Mouse (Mus musculus) forebrain, embryonic 12.5 days (tissue): ENCODE measurements around the gene Nuak1. TPM values are rescaled to one million over a fixed set of nuclear protein-coding genes. Genes with fewer than 3 reads are reported as not detected.

Experiments
- ATAC-seq: fragments of 200-750 bp; cut with Nextera tagmentation; 2 replicates; pipeline ENCODE4 v1.8.0; 2017; ENCODE audit warnings: moderate TSS enrichment; ENCODE audit not compliant: low FRiP score
- H3K27ac ChIP-seq: fragments of 300-500 bp; sonication (generic); 2 replicates; pipeline ENCODE4 v1.5.1; 2016; ENCODE audit warnings: mild to moderate bottlenecking
- H3K27me3 ChIP-seq: fragments of 300-500 bp; sonication (generic); 2 replicates; pipeline ENCODE4 v1.6.1; 2016; ENCODE audit warnings: mild to moderate bottlenecking
- H3K36me3 ChIP-seq: fragments of 300-500 bp; sonication (generic); replicated peaks from 2 replicates; pipeline ENCODE4 v1.6.1; 2016; ENCODE audit warnings: mild to moderate bottlenecking
- H3K4me1 ChIP-seq: fragments of 300-500 bp; sonication (generic); 2 replicates; pipeline ENCODE4 v1.6.1; 2016
- H3K4me2 ChIP-seq: fragments of 300-500 bp; sonication (generic); 2 replicates; pipeline ENCODE4 v1.6.1; 2016; ENCODE audit warnings: mild to moderate bottlenecking, moderate library complexity
- H3K4me3 ChIP-seq: fragments of 300-500 bp; sonication (generic); replicated peaks from 2 replicates; pipeline ENCODE4 v1.5.1; 2016; ENCODE audit warnings: mild to moderate bottlenecking
- H3K9ac ChIP-seq: fragments of 300-500 bp; sonication (generic); 2 replicates; pipeline ENCODE4 v1.6.1; 2016; ENCODE audit warnings: mild to moderate bottlenecking
- H3K9me3 ChIP-seq: fragments of 300-500 bp; sonication (generic); 2 replicates; pipeline ENCODE4 v1.6.1; 2016
- WGBS: fragments of 180-500 bp; shearing (Covaris S2); methylation state at CpG from one replicate; pipeline ENCODE4 v1.1.7; 2016; 5-methylcytosine and 5-hydroxymethylcytosine counted together
- polyA plus RNA-seq: library from polyadenylated mRNA; unstranded; fragments of >200 nt; fragmentation: Nextera tagmentation; extraction: Ambion mirVana; gene quantifications from 2 replicates; pipeline ENCODE4 v1.2.1, GENCODE M21; 2016

Nuak1 gene
- polyA plus RNA-seq, 1 experiment from 2014 or later, result 5.3 TPM

- Histone ChIP-seq H3K27ac (peak overlapping the region; percentile 74; the same call in 1 of the 2 replicates), H3K4me2 (no peak overlapping the region), H3K27me3 (no peaks in the 10 kb centered on the region), H3K4me1 (peaks cover 80% of the 10 kb centered on the region), H3K36me3 (0 out of 2 replicates have a peak, but pooled peaks cover 5% of the 10 kb centered on the region), H3K9ac (no peak overlapping the region), H3K9me3 (no peaks in the 10 kb centered on the region), H3K4me3 (no peak overlapping the region)
- WGBS, result 47% methylated on average over 3 of the region's 3 CpGs
- ATAC-seq, result peak; percentile 27; the same call in 1 of the 2 replicates
Measured at GRCm38 (mm10) chr10:84386214-84386613, 54.2 kb downstream of the Nuak1 start.

GRCm38 (mm10) chr10:84384761-84385160 is 55.6 kb downstream of the Nuak1 start:
- ATAC-seq, result no peak
- Histone ChIP-seq H3K36me3 (no peaks in the 10 kb centered on the region), H3K4me2 (no peak overlapping the region), H3K9me3 (no peaks in the 10 kb centered on the region), H3K27ac (0 out of 2 replicates have a peak overlapping the region, but pooled peaks have one; percentile 19), H3K4me1 (peaks cover 75% of the 10 kb centered on the region), H3K4me3 (no peak overlapping the region), H3K27me3 (no peaks in the 10 kb centered on the region), H3K9ac (no peak overlapping the region)
- WGBS, result 79% methylated on average over 9 of the region's 9 CpGs

GRCm38 (mm10) chr10:84382900-84383883 is 57.2 kb downstream of the Nuak1 start:
- H3K36me3 ChIP-seq, result peaks cover 3% of the 10 kb centered on the region; the same call in 1 of the 2 replicates
- 18% methylated on average over 17 of the region's 17 CpGs for WGBS

GRCm38 (mm10) chr10:84381276-84381798 is 59.1 kb downstream of the Nuak1 start:
- Histone ChIP-seq H3K9me3 (no peaks in the 10 kb centered on the region), H3K4me3 (no peak overlapping the region), H3K27me3 (no peaks in the 10 kb centered on the region), H3K4me1 (peaks cover 41% of the 10 kb centered on the region), H3K9ac (no peak overlapping the region), H3K27ac (no peak overlapping the region), H3K36me3 (peaks cover 8% of the 10 kb centered on the region; the same call in 1 of the 2 replicates), H3K4me2 (no peak overlapping the region)
- no peak for ATAC-seq
- WGBS, result 90% methylated on average over 2 of the region's 2 CpGs

More at GRCm38 (mm10) chr10:84382900-84383883, 57.2 kb downstream of the Nuak1 start:
- H3K4me1 ChIP-seq, result peaks cover 60% of the 10 kb centered on the region
- no peaks in the 10 kb centered on the region for H3K27me3 ChIP-seq
- peak overlapping the region; percentile 6; the same call in 1 of the 2 replicates for H3K4me2 ChIP-seq
- H3K9ac ChIP-seq, result no peak overlapping the region
- no peaks in the 10 kb centered on the region for H3K9me3 ChIP-seq
- peak overlapping the region; percentile 88 for H3K27ac ChIP-seq
- peak; percentile 83 for ATAC-seq
- H3K4me3 ChIP-seq, result no peak overlapping the region

GRCm38 (mm10) chr10:84379366-84379765 is 61.0 kb downstream of the Nuak1 start:
- H3K4me1 ChIP-seq, result peaks cover 22% of the 10 kb centered on the region
- no peaks in the 10 kb centered on the region for H3K9me3 ChIP-seq
- H3K36me3 ChIP-seq, result peaks cover 17% of the 10 kb centered on the region
- no peak overlapping the region for H3K27ac ChIP-seq
- no peak overlapping the region for H3K4me3 ChIP-seq
- H3K27me3 ChIP-seq, result no peaks in the 10 kb centered on the region
- ATAC-seq, result no peak
- 92% methylated on average over 1 of the region's 1 CpGs for WGBS
- no peak overlapping the region for H3K4me2 ChIP-seq
- no peak overlapping the region for H3K9ac ChIP-seq

- no peaks in the 10 kb centered on the region for H3K9me3 ChIP-seq
- peaks cover 28% of the 10 kb centered on the region for H3K36me3 ChIP-seq
- H3K4me3 ChIP-seq, result no peak overlapping the region
- H3K27ac ChIP-seq, result no peak overlapping the region
- WGBS, result 96% methylated on average over 11 of the region's 11 CpGs
- H3K9ac ChIP-seq, result no peak overlapping the region
- ATAC-seq, result no peak
- no peak overlapping the region for H3K4me2 ChIP-seq
- H3K27me3 ChIP-seq, result no peaks in the 10 kb centered on the region
- H3K4me1 ChIP-seq, result peaks cover 10% of the 10 kb centered on the region
Measured at GRCm38 (mm10) chr10:84377956-84378355, 62.4 kb downstream of the Nuak1 start.

GRCm38 (mm10) chr10:84376346-84376745 is 64.1 kb downstream of the Nuak1 start:
- Histone ChIP-seq H3K4me1 (peaks cover 18% of the 10 kb centered on the region), H3K27me3 (no peaks in the 10 kb centered on the region), H3K27ac (no peak overlapping the region), H3K9ac (no peak overlapping the region), H3K9me3 (no peaks in the 10 kb centered on the region), H3K4me3 (no peak overlapping the region), H3K4me2 (no peak overlapping the region), H3K36me3 (peaks cover 28% of the 10 kb centered on the region)
- no peak for ATAC-seq
- WGBS, result 92% methylated on average over 5 of the region's 5 CpGs

GRCm38 (mm10) chr10:84374996-84375395 is 65.4 kb downstream of the Nuak1 start:
- H3K27me3 ChIP-seq, result no peaks in the 10 kb centered on the region
- 97% methylated on average over 18 of the region's 18 CpGs for WGBS
- no peak overlapping the region for H3K9ac ChIP-seq
- H3K4me1 ChIP-seq, result peaks cover 19% of the 10 kb centered on the region
- H3K27ac ChIP-seq, result no peak overlapping the region
- no peak for ATAC-seq
- H3K4me3 ChIP-seq, result no peak overlapping the region
- no peaks in the 10 kb centered on the region for H3K9me3 ChIP-seq
- H3K36me3 ChIP-seq, result peaks cover 28% of the 10 kb centered on the region
- H3K4me2 ChIP-seq, result no peak overlapping the region

- H3K9me3 ChIP-seq, result no peaks in the 10 kb centered on the region
- H3K9ac ChIP-seq, result no peak overlapping the region
- no peak overlapping the region for H3K4me3 ChIP-seq
- no peak for ATAC-seq
- H3K4me2 ChIP-seq, result no peak overlapping the region
- WGBS, result 82% methylated on average over 2 of the region's 2 CpGs
- H3K27me3 ChIP-seq, result no peaks in the 10 kb centered on the region
- H3K4me1 ChIP-seq, result peaks cover 19% of the 10 kb centered on the region
- H3K36me3 ChIP-seq, result peaks cover 25% of the 10 kb centered on the region
- no peak overlapping the region for H3K27ac ChIP-seq
Measured at GRCm38 (mm10) chr10:84373476-84373875, 66.9 kb downstream of the Nuak1 start.

- Histone ChIP-seq H3K36me3 (peaks cover 19% of the 10 kb centered on the region), H3K9me3 (no peaks in the 10 kb centered on the region), H3K4me2 (peak overlapping the region; percentile 25), H3K27me3 (no peaks in the 10 kb centered on the region), H3K4me1 (peaks cover 19% of the 10 kb centered on the region), H3K27ac (peak overlapping the region; percentile 57), H3K4me3 (no peak overlapping the region), H3K9ac (no peak overlapping the region)
- WGBS, result 37% methylated on average over 18 of the region's 18 CpGs
- ATAC-seq, result peak; percentile 76
Measured at GRCm38 (mm10) chr10:84372161-84373095, 68.0 kb downstream of the Nuak1 start.

GRCm38 (mm10) chr10:84371681-84372160 is 68.7 kb downstream of the Nuak1 start:
- Histone ChIP-seq H3K36me3 (peaks cover 19% of the 10 kb centered on the region), H3K9ac (no peak overlapping the region), H3K27me3 (no peaks in the 10 kb centered on the region), H3K4me3 (no peak overlapping the region), H3K9me3 (no peaks in the 10 kb centered on the region), H3K27ac (peak overlapping the region; percentile 57), H3K4me2 (peak overlapping the region; percentile 25), H3K4me1 (peaks cover 19% of the 10 kb centered on the region)
- ATAC-seq, result peak; percentile 68
- WGBS, result 32% methylated on average over 10 of the region's 10 CpGs
